Mouse (Mus musculus) left cerebral cortex, postnatal 25 days (tissue): Measurements from ENCODE around the gene Islr2. TPM values are rescaled to one million over a fixed set of nuclear protein-coding genes. Genes with fewer than 3 reads are reported as not detected.
A peak's percentile ranks its signal among the peaks of the same experiment; 100 is the strongest.

Source experiments
- DNase-seq, 2 experiments: peaks; one replicate each; pipeline ENCODE4 v3.0.0; 2022; ENCODE audit warnings: low spot score in 2 of 2, mixed read lengths in 1 of 2
- intact Hi-C: fragments of 180-260 bp; cut with DNase I; formaldehyde crosslinking; loops from one replicate; pipeline ENCODE4 v1.15.1; 2025
- microRNA-seq, 2 experiments: library from miRNA; unstranded; fragments of <30 nt; microRNA quantifications; one replicate each; pipeline ENCODE4 v1.2.0; 2022
- total RNA-seq, 2 experiments: library from RNA; stranded (reverse); gene quantifications; 2 replicates each; pipeline ENCODE4 v1.2.3; 2021

The Islr2 gene
- total RNA-seq, 2 experiments from 2014 or later = 72.2 to 76.7 TPM

- intact Hi-C loops = no loop called here
- DNase-seq = no peak
These were observed 43.8 kb downstream of the Islr2 start for GRCm38 (mm10) chr9:58160315-58160714.

- DNase-seq = peak in 1 of 2 experiments; percentile 77
- intact Hi-C loops = no loop called here
These were observed 44.3 kb downstream of the Islr2 start for GRCm38 (mm10) chr9:58159855-58160254.

GRCm38 (mm10) chr9:58158541-58159311 is 45.4 kb downstream of the Islr2 start:
- peak in 1 of 2 experiments; percentile 53 for DNase-seq
- intact Hi-C loops = no loop called here

GRCm38 (mm10) chr9:58157838-58158237 is 46.3 kb downstream of the Islr2 start:
- intact Hi-C loops = no loop called here

GRCm38 (mm10) chr9:58156819-58157560 is 47.1 kb downstream of the Islr2 start:
- DNase-seq = no peak
- intact Hi-C loops = no loop called here

More at GRCm38 (mm10) chr9:58157838-58158237, 46.3 kb downstream of the Islr2 start:
- no peak for DNase-seq

- peak in 1 of 2 experiments; percentile 27 for DNase-seq
- intact Hi-C loops = no loop called here
These were observed 48.8 kb downstream of the Islr2 start for GRCm38 (mm10) chr9:58155366-58155765.

- intact Hi-C loops = no loop called here
- DNase-seq = no peak
These were observed 51.0 kb downstream of the Islr2 start for GRCm38 (mm10) chr9:58153095-58153494.

GRCm38 (mm10) chr9:58150733-58151361 is 53.3 kb downstream of the Islr2 start:
- intact Hi-C loops = no loop called here

GRCm38 (mm10) chr9:58148806-58149205 is 55.3 kb downstream of the Islr2 start:
- intact Hi-C loops = no loop called here
- DNase-seq = no peak

More at GRCm38 (mm10) chr9:58150733-58151361, 53.3 kb downstream of the Islr2 start:
- no peak for DNase-seq

Small RNAs within 50 kb of the gene (microRNA-seq; reads per million reads assigned to microRNA genes)
- gene Mir6385 = 0 reads per million in 2 experiments

Other genes with a start within 250 kb of the Islr2 start
- gene Cyp11a1, start 197.9 kb downstream of the Islr2 start, total RNA-seq = 1 to 10 TPM; 3.5 to 6.7 TPM
- 1 to 10 TPM; 7.2 to 8.7 TPM for gene Stra6, start 140.5 kb downstream of the Islr2 start, total RNA-seq
- 1 to 10 TPM in 1 of 2 experiments, under 1 TPM in 1; 0.55 to 1.1 TPM for gene Ccdc33, start 85.5 kb downstream of the Islr2 start, total RNA-seq
- gene Islr, start within 50 bp of the Islr2 start, total RNA-seq = 10 to 100 TPM; 14.9 to 15.2 TPM
- gene Pml, start 45.5 kb upstream of the Islr2 start, total RNA-seq = 10 to 100 TPM; 13.0 to 18.2 TPM
- gene Stoml1, start 48.8 kb upstream of the Islr2 start, total RNA-seq = 10 to 100 TPM; 64.3 to 71.4 TPM
- 1 to 10 TPM; 2.0 to 2.6 TPM for gene Loxl1, start 108.9 kb upstream of the Islr2 start, total RNA-seq
- gene Tbc1d21, start 166.1 kb upstream of the Islr2 start, total RNA-seq = not detected